Mouse (Mus musculus): ENCODE measurements around the gene Gm12184. TPM values are rescaled to one million over a fixed set of nuclear protein-coding genes. Genes with fewer than 3 reads are reported as not detected.

The Gm12184 gene
- polyA plus RNA-seq, 1 experiment from 2014 or later: 1.8 TPM

DNA sequence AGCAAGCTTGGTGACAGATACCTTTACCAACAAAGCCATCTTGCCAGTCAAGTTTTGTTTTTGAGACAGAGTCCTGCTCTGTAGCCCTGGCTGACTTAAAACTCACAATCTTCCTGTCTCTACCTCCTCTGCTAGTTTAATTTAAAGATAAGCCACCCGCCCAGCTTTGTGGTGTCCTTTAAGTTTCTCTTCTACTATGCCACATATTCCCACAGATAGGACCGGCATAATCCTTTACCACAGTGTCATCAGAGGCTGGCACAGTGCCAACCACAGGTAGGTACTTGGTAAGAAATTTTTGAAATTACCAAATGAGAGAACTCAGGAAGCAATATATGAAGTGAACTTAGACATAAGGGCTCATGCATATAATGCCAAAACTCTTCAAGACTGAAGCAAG lies 16.3 kb downstream of the Gm12184 start:
- Histone ChIP-seq H3K4me2 (ENCODE audit: low read length) (no peak overlapping the region), H3K4me1 (ENCODE audit: control insufficient read depth, insufficient read depth, low read length) (peaks cover 16% of the 10 kb centered on the region), H3K4me3 (ENCODE audit: low read depth, low read length) (no peak overlapping the region), H3K9ac (ENCODE audit: low read depth, low read length) (no peak overlapping the region), H3K36me3 (ENCODE audit: control insufficient read depth, insufficient read depth, low read length) (peaks cover 46% of the 10 kb centered on the region), H3K9me3 (replicated peaks; ENCODE audit: control insufficient read depth, low read length, poor library complexity, severe bottlenecking) (no peaks in the 10 kb centered on the region), H3K27me3 (ENCODE audit: control insufficient read depth, insufficient read depth, low read depth, low read length) (no peaks in the 10 kb centered on the region), H3K27ac (ENCODE audit: low read length) (no peak overlapping the region)
- WGBS: 92% methylated on average over 2 of the region's 2 CpGs
- ATAC-seq: no peak

DNA sequence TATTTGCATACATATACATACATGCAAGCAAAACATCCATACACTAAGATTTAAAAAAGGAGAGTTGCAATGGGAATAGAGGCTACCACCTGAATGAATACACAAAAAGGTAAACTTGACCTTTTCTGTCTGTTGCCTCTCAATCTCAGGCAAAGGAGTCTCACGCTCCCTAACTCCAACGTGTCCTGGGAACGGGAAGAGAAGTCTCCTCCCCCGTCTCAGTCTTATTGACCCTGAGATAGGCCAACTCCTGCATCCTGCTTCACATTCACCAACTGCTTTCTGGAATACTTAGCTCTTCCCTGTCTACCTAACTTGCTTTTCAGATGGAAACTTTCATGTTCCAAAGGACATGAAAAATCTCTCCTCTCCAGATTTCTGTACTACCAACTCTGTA lies 17.0 kb downstream of the Gm12184 start:
- ATAC-seq: no peak
- 52% methylated on average over 4 of the region's 4 CpGs for WGBS
- Histone ChIP-seq H3K4me3 (ENCODE audit: low read depth, low read length) (no peak overlapping the region), H3K27ac (ENCODE audit: low read length) (no peak overlapping the region), H3K9ac (ENCODE audit: low read depth, low read length) (no peak overlapping the region), H3K4me2 (ENCODE audit: low read length) (no peak overlapping the region), H3K4me1 (ENCODE audit: control insufficient read depth, insufficient read depth, low read length) (peaks cover 9% of the 10 kb centered on the region), H3K36me3 (ENCODE audit: control insufficient read depth, insufficient read depth, low read length) (peaks cover 48% of the 10 kb centered on the region), H3K27me3 (ENCODE audit: control insufficient read depth, insufficient read depth, low read depth, low read length) (no peaks in the 10 kb centered on the region), H3K9me3 (replicated peaks; ENCODE audit: control insufficient read depth, low read length, poor library complexity, severe bottlenecking) (no peaks in the 10 kb centered on the region)

DNA sequence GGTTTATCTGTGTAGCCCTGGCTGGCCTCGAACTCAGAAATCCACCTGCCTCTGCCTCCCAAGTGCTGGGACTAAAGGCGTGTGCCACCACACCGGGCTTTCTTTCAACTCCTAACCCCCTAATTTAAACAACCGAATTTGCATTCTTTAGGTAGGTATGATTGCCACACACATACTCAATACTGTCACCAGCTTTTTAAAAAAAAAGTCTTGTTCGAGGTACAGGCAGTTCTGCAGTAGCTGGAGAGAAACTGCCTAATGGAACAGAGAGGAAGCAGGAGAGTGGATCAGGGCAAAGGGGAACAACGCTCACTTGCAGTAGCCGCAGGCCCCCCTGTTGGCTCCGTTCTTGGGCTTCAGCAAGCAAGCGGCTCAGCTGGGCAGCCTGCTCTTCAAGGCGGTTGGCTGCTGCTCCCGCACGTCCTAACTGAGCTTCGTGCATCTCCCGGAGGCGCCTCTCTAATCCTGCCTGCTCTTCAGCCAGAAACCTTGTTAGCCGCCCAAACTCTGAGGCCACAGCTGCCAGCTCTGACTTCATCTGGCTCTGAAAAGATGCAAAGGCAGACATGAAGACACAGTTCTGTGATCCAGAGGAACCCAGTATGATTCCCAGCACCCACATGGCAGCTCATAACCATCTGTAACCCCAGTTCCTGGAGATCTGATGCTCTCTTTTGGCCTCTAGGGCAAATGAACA lies 17.6 kb downstream of the Gm12184 start:
- no peaks in the 10 kb centered on the region for H3K27me3 ChIP-seq (ENCODE audit: control insufficient read depth, insufficient read depth, low read depth, low read length)
- no peak overlapping the region for H3K4me3 ChIP-seq (ENCODE audit: low read depth, low read length)
- no peak overlapping the region for H3K9ac ChIP-seq (ENCODE audit: low read depth, low read length)
- peaks cover 5% of the 10 kb centered on the region for H3K4me1 ChIP-seq (ENCODE audit: control insufficient read depth, insufficient read depth, low read length)
- ATAC-seq: no peak
- no peak overlapping the region for H3K4me2 ChIP-seq (ENCODE audit: low read length)
- WGBS: 58% methylated on average over 16 of the region's 16 CpGs
- no peaks in the 10 kb centered on the region for H3K9me3 ChIP-seq (replicated peaks; ENCODE audit: control insufficient read depth, low read length, poor library complexity, severe bottlenecking)
- H3K36me3 ChIP-seq (ENCODE audit: control insufficient read depth, insufficient read depth, low read length): peaks cover 52% of the 10 kb centered on the region
- no peak overlapping the region for H3K27ac ChIP-seq (ENCODE audit: low read length)

DNA sequence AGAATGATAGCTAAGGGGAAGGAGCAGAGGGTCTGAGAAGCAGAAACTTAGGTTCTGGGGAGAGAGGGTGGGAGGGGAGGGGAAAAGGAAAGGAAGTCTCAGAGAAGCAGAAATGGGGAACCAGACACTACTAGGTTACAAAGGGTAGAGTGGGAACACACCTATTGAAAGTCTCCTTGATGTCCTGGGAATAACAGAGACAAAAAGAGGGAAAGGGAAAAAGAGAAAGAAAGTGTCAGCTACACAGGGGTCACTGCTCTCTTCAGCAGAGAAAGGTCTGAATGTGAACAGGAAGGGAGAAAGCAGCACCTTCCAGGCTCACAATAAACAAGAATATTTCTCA lies 18.2 kb downstream of the Gm12184 start:
- H3K4me3 ChIP-seq (ENCODE audit: low read depth, low read length): no peak overlapping the region
- peaks cover 56% of the 10 kb centered on the region for H3K36me3 ChIP-seq (ENCODE audit: control insufficient read depth, insufficient read depth, low read length)
- no peak for ATAC-seq
- no peaks in the 10 kb centered on the region; the same call in 1 of the 2 replicates for H3K4me1 ChIP-seq (ENCODE audit: control insufficient read depth, insufficient read depth, low read length)
- H3K27ac ChIP-seq (ENCODE audit: low read length): no peak overlapping the region
- no peak overlapping the region for H3K4me2 ChIP-seq (ENCODE audit: low read length)
- H3K9ac ChIP-seq (ENCODE audit: low read depth, low read length): no peak overlapping the region
- no peaks in the 10 kb centered on the region for H3K27me3 ChIP-seq (ENCODE audit: control insufficient read depth, insufficient read depth, low read depth, low read length)
- H3K9me3 ChIP-seq (replicated peaks; ENCODE audit: control insufficient read depth, low read length, poor library complexity, severe bottlenecking): no peaks in the 10 kb centered on the region

DNA sequence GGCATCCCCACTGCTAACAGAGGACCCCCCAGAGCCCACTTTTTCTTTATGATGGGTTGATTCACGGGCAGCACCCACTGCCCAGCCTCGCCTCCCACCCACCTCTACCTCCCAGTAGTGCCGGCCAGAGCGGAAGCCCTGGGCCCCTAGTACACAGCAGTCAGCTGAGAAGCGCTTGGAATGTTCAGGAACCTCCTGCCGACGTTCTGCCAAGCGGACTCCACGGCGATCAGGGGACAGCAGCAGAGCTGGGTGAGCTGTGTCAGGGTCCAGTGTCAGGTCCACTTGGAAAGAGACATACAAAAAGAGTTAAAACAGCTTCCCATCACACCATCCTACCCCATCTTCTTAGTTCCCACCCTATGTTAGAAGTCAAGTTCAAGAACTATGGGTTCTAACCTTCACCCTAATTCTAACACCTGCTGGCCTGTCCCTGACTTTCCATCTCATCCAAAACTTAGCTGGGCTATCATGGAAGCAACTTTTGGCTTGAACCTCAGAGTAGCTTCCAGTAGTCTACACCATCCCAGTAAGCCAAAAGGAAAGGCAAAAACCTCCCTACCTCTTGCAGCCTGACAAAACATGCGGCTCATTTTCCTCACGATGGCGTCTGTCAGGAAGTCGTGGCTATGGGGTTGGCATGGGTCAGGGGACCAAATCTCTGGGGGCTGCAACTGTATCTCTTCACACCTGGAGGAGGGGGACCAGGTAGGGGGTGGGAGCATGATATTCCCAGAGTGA lies 18.7 kb downstream of the Gm12184 start:
- H3K9me3 ChIP-seq (replicated peaks; ENCODE audit: control insufficient read depth, low read length, poor library complexity, severe bottlenecking): no peaks in the 10 kb centered on the region
- 71% methylated on average over 14 of the region's 14 CpGs for WGBS
- 0 out of 2 replicates have a peak, but pooled peaks have one; percentile 13 for ATAC-seq
- H3K4me1 ChIP-seq (ENCODE audit: control insufficient read depth, insufficient read depth, low read length): no peaks in the 10 kb centered on the region
- no peak overlapping the region for H3K4me2 ChIP-seq (ENCODE audit: low read length)
- H3K9ac ChIP-seq (ENCODE audit: low read depth, low read length): no peak overlapping the region
- H3K4me3 ChIP-seq (ENCODE audit: low read depth, low read length): no peak overlapping the region
- H3K27ac ChIP-seq (ENCODE audit: low read length): no peak overlapping the region
- peaks cover 56% of the 10 kb centered on the region for H3K36me3 ChIP-seq (ENCODE audit: control insufficient read depth, insufficient read depth, low read length)
- H3K27me3 ChIP-seq (ENCODE audit: control insufficient read depth, insufficient read depth, low read depth, low read length): no peaks in the 10 kb centered on the region

DNA sequence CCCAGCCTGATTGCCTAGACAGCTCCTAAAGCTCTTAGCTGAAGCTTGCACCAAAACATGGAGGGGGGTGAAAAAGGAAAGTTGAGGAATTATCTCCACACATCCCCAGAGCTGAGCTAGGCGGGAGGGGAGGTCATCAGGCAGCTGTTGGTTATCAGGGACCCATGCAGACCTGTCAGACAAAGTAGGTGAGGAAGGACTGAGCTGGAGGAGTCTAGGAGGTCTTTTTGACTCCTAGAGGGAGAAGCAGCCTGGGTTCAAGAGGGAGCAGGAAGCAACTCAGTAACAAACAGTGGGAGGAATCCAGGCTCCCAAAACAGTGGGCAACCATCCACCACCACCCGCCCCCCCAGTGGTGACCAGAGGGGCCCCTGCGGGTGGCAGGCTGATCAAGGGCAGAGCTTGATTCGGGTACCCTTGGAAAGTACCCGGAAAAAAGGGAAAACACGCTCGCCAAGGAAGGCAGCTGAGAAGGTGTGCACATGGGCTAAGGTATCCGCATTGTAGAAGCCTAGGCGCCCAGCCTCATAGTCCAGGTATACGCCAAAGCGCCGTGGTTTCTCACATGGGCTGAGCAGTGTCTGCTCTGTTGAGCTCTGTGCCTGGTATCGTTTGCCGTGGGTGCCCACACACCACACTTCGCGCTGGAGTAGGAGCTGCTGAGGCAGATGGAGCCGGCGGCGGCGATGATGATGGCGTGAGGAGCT lies 19.4 kb downstream of the Gm12184 start:
- ATAC-seq: peak; percentile 36; the same call in 1 of the 2 replicates
- no peak overlapping the region for H3K9ac ChIP-seq (ENCODE audit: low read depth, low read length)

DNA sequence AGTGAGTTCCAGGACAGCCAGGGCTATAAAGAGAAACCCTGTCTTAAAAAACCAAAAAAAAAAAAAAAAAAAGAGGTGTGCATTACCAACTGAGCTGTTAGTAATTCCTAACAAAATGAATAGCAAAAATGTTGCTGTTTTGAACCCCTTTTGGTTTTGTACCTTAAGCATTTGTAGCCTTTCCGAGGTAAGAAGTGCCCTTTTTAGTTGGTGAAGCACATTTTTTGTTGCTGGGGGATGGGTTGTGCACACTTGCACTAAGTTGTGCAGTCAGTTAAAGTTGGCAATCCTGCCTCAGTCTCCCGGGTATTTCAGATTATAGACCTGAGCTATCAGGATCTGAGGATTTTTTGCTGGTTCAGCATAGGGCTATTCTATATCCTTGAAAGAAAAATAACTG lies 21.5 kb downstream of the Gm12184 start:
- no peak for ATAC-seq
- no peaks in the 10 kb centered on the region for H3K27me3 ChIP-seq (ENCODE audit: control insufficient read depth, insufficient read depth, low read depth, low read length)
- H3K9me3 ChIP-seq (replicated peaks; ENCODE audit: control insufficient read depth, low read length, poor library complexity, severe bottlenecking): no peaks in the 10 kb centered on the region
- no peak overlapping the region for H3K27ac ChIP-seq (ENCODE audit: low read length)
- H3K9ac ChIP-seq (ENCODE audit: low read depth, low read length): no peak overlapping the region
- WGBS: 88% methylated on average over 2 of the region's 2 CpGs
- H3K4me1 ChIP-seq (ENCODE audit: control insufficient read depth, insufficient read depth, low read length): peaks cover 18% of the 10 kb centered on the region
- peaks cover 48% of the 10 kb centered on the region for H3K36me3 ChIP-seq (ENCODE audit: control insufficient read depth, insufficient read depth, low read length)
- H3K4me3 ChIP-seq (ENCODE audit: low read depth, low read length): no peak overlapping the region
- H3K4me2 ChIP-seq (ENCODE audit: low read length): no peak overlapping the region

More for the DNA sequence above, 19.4 kb downstream of the Gm12184 start:
- H3K27me3 ChIP-seq (ENCODE audit: control insufficient read depth, insufficient read depth, low read depth, low read length): no peaks in the 10 kb centered on the region
- no peaks in the 10 kb centered on the region for H3K9me3 ChIP-seq (replicated peaks; ENCODE audit: control insufficient read depth, low read length, poor library complexity, severe bottlenecking)
- no peak overlapping the region for H3K27ac ChIP-seq (ENCODE audit: low read length)
- H3K4me3 ChIP-seq (ENCODE audit: low read depth, low read length): no peak overlapping the region
- peaks cover 55% of the 10 kb centered on the region for H3K36me3 ChIP-seq (ENCODE audit: control insufficient read depth, insufficient read depth, low read length)
- WGBS: 69% methylated on average over 21 of the region's 21 CpGs
- H3K4me1 ChIP-seq (ENCODE audit: control insufficient read depth, insufficient read depth, low read length): peaks cover 7% of the 10 kb centered on the region
- H3K4me2 ChIP-seq (ENCODE audit: low read length): no peak overlapping the region

DNA sequence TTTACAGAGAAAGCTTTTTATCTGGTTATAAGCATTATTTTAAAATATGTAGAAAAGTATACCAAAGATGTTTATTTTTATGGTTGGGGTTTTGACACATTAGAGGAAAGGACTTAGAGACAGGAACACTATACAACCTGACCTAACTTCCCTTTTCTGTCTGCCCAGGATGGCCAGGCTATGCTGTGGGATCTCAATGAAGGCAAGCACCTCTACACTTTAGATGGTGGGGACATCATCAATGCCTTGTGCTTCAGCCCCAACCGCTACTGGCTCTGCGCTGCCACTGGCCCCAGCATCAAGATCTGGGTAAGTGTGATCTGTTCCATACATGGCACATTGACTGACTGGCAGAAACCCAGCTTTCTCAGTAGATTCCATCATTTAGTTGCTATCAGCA lies 22.5 kb downstream of the Gm12184 start:
- Histone ChIP-seq H3K4me3 (ENCODE audit: low read depth, low read length) (no peak overlapping the region), H3K27ac (ENCODE audit: low read length) (no peak overlapping the region), H3K27me3 (ENCODE audit: control insufficient read depth, insufficient read depth, low read depth, low read length) (no peaks in the 10 kb centered on the region), H3K9ac (ENCODE audit: low read depth, low read length) (no peak overlapping the region), H3K4me2 (ENCODE audit: low read length) (no peak overlapping the region), H3K9me3 (replicated peaks; ENCODE audit: control insufficient read depth, low read length, poor library complexity, severe bottlenecking) (no peaks in the 10 kb centered on the region), H3K4me1 (ENCODE audit: control insufficient read depth, insufficient read depth, low read length) (peaks cover 19% of the 10 kb centered on the region), H3K36me3 (ENCODE audit: control insufficient read depth, insufficient read depth, low read length) (peaks cover 44% of the 10 kb centered on the region)
- WGBS: 98% methylated on average over 2 of the region's 2 CpGs
- ATAC-seq: no peak
